Mouse (Mus musculus): ENCODE measurements around the gene Pecam1.

DNA sequence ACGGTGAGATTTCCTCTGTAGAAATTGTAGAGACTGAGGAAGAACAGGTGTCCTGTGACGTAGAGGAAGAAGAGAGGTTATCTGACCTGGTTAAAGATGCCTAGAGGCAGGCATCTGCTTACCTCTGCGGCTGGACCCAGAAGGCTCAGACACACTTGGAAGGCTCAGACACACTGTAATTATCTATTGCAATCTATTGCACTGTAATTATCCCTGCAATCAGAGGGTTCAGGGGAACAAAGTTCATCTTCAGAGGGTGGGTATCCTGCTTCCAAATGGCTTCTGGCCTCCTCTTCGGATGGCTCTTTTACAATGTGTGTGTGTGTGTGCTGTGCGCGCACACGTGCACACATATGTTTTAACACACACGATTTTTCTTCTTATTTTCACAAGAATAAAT is 30.0 kb downstream of the Pecam1 start:
- TF ChIP-seq CTCF (IDR thresholded peaks at IDR 0.05; ENCODE audit: borderline replicate concordance, control insufficient read depth, extremely low read depth, insufficient read depth, low read length, poor library complexity) (no peak), POLR2A (IDR thresholded peaks at IDR 0.05; ENCODE audit: control insufficient read depth, extremely low read depth, insufficient read depth, low read length, poor library complexity) (no peak)

All from thymus, adult 2 months (tissue).